Mouse (Mus musculus) liver, embryonic 16.5 days (tissue): ENCODE measurements around the gene Serpinf2. TPM values are rescaled to one million over a fixed set of nuclear protein-coding genes. Genes with fewer than 3 reads are reported as not detected.

Source experiments
- ATAC-seq: fragments of 200-750 bp; cut with Nextera tagmentation; 2 replicates; pipeline ENCODE4 v1.8.0; 2017; ENCODE audit warnings: low read depth, mild to moderate bottlenecking, moderate number of reproducible peaks, moderate library complexity
- H3K27ac ChIP-seq: fragments of 300-500 bp; sonication (generic); 2 replicates; pipeline ENCODE4 v1.5.1; 2014; ENCODE audit warnings: mild to moderate bottlenecking, low read length
- H3K27me3 ChIP-seq: fragments of 300-500 bp; sonication (generic); 2 replicates; pipeline ENCODE4 v1.6.1; 2014; ENCODE audit warnings: low read depth, low read length, mixed read lengths; ENCODE audit not compliant: control insufficient read depth, insufficient read depth
- H3K36me3 ChIP-seq: fragments of 300-500 bp; sonication (generic); 2 replicates; pipeline ENCODE4 v1.6.1; 2014; ENCODE audit warnings: mild to moderate bottlenecking; ENCODE audit not compliant: control insufficient read depth, insufficient read depth
- H3K4me1 ChIP-seq: fragments of 300-500 bp; sonication (generic); 2 replicates; pipeline ENCODE4 v1.6.1; 2014; ENCODE audit warnings: low read depth, low read length, mixed read lengths; ENCODE audit not compliant: control insufficient read depth
- H3K4me2 ChIP-seq: fragments of 300-500 bp; sonication (generic); 2 replicates; pipeline ENCODE4 v1.6.1; 2014; ENCODE audit warnings: low read depth, low read length, mixed read lengths
- H3K4me3 ChIP-seq: fragments of 300-500 bp; sonication (generic); 2 replicates; pipeline ENCODE4 v1.5.1; 2014; ENCODE audit warnings: low read depth, mild to moderate bottlenecking, low read length
- H3K9ac ChIP-seq: fragments of 300-500 bp; sonication (generic); 2 replicates; pipeline ENCODE4 v1.6.1; 2014; ENCODE audit warnings: low read depth, low read length
- H3K9me3 ChIP-seq: fragments of 300-500 bp; sonication (generic); replicated peaks from 2 replicates; pipeline ENCODE4 v1.6.1; 2016; ENCODE audit warnings: low read length; ENCODE audit not compliant: control insufficient read depth
- WGBS: fragments of 180-500 bp; shearing (Covaris S2); extraction: QIAGEN DNeasy Blood & Tissue Kit; methylation state at CpG from one replicate; pipeline ENCODE4 v1.1.7; 2014; ENCODE audit not compliant: insufficient replicate concordance; 5-methylcytosine and 5-hydroxymethylcytosine counted together
- polyA plus RNA-seq: library from polyadenylated mRNA; unstranded; fragments of >200 nt; fragmentation: Nextera tagmentation; extraction: Ambion mirVana; gene quantifications from 2 replicates; pipeline ENCODE4 v1.2.1, GENCODE M21; 2015

Serpinf2 gene
- polyA plus RNA-seq = 753 and 817 TPM in 2 replicates

DNA sequence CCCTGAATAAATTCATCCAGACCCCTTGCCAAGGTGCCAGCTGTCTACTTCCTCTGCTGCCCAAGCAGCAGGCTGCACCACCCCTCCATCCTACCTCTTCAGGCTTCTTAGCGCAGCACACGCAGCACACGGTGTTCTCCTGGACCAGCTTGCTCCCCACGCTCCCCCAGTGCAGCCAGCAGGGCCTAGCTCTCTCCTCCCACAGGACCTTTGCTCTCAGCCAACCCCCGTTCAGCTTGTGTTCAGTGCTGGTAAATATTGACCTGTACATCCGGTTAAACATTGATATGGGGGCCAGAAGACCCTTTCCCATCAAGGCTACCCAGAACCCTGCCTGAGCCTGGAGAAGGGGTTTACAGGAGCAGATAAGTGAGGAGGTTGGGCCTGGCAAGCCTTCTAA, at the start of gene Serpinf2:
Gene Serpinf2, minus strand, starts transcription at position 229 of the 400 bp plus-strand sequence.
- H3K4me3 ChIP-seq = peak within 1 kb of the TSS; percentile 47
- ATAC-seq = peak; percentile 71
- H3K9me3 ChIP-seq = 0 out of 2 replicates have a peak, but pooled peaks cover under 1% of the 10 kb centered on the region
- peaks cover 42% of the 10 kb centered on the region for H3K36me3 ChIP-seq
- 67% methylated on average over 6 of the region's 6 CpGs for WGBS
- peak within 1 kb of the TSS; percentile 69 for H3K27ac ChIP-seq
- peak within 1 kb of the TSS; percentile 44 for H3K9ac ChIP-seq
- H3K27me3 ChIP-seq = no peaks in the 10 kb centered on the region
- H3K4me2 ChIP-seq = peak within 1 kb of the TSS; percentile 14; the same call in 1 of the 2 replicates
- H3K4me1 ChIP-seq = peaks cover 5% of the 10 kb centered on the region

GRCm38 (mm10) chr11:75487496-75487895, 48.1 kb upstream of the Serpinf2 start:
- peaks cover 29% of the 10 kb centered on the region for H3K36me3 ChIP-seq

GRCm38 (mm10) chr11:75486601-75487285, 47.4 kb upstream of the Serpinf2 start, which contains the start of gene Prpf8:
Prpf8 (plus strand) TSS chr11:75486816.
- Histone ChIP-seq H3K4me2 (peak within 1 kb of the TSS; percentile 91), H3K9ac (peak within 1 kb of the TSS; percentile 93), H3K4me1 (peaks cover 12% of the 10 kb centered on the region), H3K4me3 (peak within 1 kb of the TSS; percentile 91), H3K27ac (peak within 1 kb of the TSS; percentile 68), H3K9me3 (no peaks in the 10 kb centered on the region), H3K36me3 (peaks cover 22% of the 10 kb centered on the region), H3K27me3 (no peaks in the 10 kb centered on the region; the same call in none of the 2 replicates)
- WGBS = under 1% methylated on average over 52 of the region's 52 CpGs
- ATAC-seq = peak; percentile 100

More at GRCm38 (mm10) chr11:75487496-75487895, 48.1 kb upstream of the Serpinf2 start:
- peaks cover 12% of the 10 kb centered on the region for H3K4me1 ChIP-seq
- 21% methylated on average over 6 of the region's 6 CpGs for WGBS
- H3K27ac ChIP-seq = no peak overlapping the region
- peak overlapping the region; percentile 93 for H3K9ac ChIP-seq
- peak overlapping the region; percentile 91 for H3K4me3 ChIP-seq
- no peak for ATAC-seq
- H3K27me3 ChIP-seq = no peaks in the 10 kb centered on the region; the same call in none of the 2 replicates
- H3K9me3 ChIP-seq = no peaks in the 10 kb centered on the region
- peak overlapping the region; percentile 91 for H3K4me2 ChIP-seq

GRCm38 (mm10) chr11:75486192-75486591, 46.8 kb upstream of the Serpinf2 start:
- peaks cover 16% of the 10 kb centered on the region for H3K36me3 ChIP-seq
- no peak overlapping the region for H3K9ac ChIP-seq
- H3K4me1 ChIP-seq = peaks cover 12% of the 10 kb centered on the region
- ATAC-seq = no peak
- H3K9me3 ChIP-seq = no peaks in the 10 kb centered on the region
- H3K27ac ChIP-seq = no peak overlapping the region
- no peak overlapping the region for H3K4me3 ChIP-seq
- H3K27me3 ChIP-seq = no peaks in the 10 kb centered on the region; the same call in none of the 2 replicates
- WGBS = 18% methylated on average over 3 of the region's 3 CpGs
- H3K4me2 ChIP-seq = no peak overlapping the region

DNA sequence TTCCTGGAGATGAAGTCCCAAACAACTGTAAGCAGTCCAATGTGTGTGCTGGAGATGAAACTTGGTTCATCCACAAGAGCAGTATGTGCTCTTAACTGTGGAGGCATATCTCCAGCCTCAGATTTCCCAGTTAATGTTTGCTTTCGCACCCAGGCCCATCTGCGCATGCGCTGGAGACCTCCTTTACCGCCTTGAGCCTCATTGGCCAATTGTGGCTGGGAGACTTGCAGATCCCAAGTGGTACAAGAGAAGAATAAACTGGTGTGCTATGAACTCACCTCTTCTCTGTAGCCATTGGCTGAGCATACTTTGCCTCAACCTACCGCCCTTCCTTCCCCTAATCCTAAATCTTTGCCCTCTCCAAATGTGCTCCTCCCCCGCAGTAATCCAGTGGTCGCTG, 34.0 kb upstream of the Serpinf2 start:
- no peak for ATAC-seq
- H3K36me3 ChIP-seq = no peaks in the 10 kb centered on the region
- no peaks in the 10 kb centered on the region for H3K27me3 ChIP-seq
- H3K27ac ChIP-seq = no peak overlapping the region
- H3K4me3 ChIP-seq = no peak overlapping the region
- no peak overlapping the region for H3K9ac ChIP-seq
- 73% methylated on average over 7 of the region's 7 CpGs for WGBS
- no peak overlapping the region for H3K4me2 ChIP-seq
- H3K4me1 ChIP-seq = peaks cover 17% of the 10 kb centered on the region
- no peaks in the 10 kb centered on the region for H3K9me3 ChIP-seq

GRCm38 (mm10) chr11:75472469-75473081, 33.2 kb upstream of the Serpinf2 start:
- H3K4me2 ChIP-seq = no peak overlapping the region
- H3K9ac ChIP-seq = 0 out of 2 replicates have a peak overlapping the region, but pooled peaks have one; percentile 14
- H3K9me3 ChIP-seq = no peaks in the 10 kb centered on the region
- ATAC-seq = peak; percentile 43; the same call in 1 of the 2 replicates
- H3K4me3 ChIP-seq = no peak overlapping the region
- no peaks in the 10 kb centered on the region for H3K36me3 ChIP-seq
- H3K27me3 ChIP-seq = no peaks in the 10 kb centered on the region
- WGBS = 33% methylated on average over 11 of the region's 11 CpGs
- H3K27ac ChIP-seq = no peak overlapping the region
- H3K4me1 ChIP-seq = peaks cover 25% of the 10 kb centered on the region

DNA sequence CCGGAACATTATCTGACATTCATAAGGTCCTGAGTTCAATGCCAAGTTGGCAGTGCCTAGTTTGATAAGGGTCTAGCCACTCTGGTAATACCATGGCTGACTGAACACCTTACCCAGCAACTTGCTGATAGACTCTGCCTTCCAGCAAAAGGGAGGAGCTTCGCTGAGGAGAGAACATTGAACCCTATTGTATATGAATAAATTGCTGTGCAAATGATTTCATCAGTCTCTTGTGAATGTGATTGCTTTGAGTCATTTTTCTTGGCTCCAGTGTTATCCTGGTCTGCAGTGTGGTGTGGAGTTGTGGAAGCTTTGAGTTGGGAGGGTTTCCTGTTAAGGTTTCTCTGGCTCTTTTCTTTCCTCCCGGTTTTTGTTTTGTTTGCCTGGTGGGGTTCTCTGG, 31.3 kb upstream of the Serpinf2 start:
- Histone ChIP-seq H3K27me3 (no peaks in the 10 kb centered on the region), H3K4me2 (no peak overlapping the region), H3K4me1 (peaks cover 31% of the 10 kb centered on the region), H3K36me3 (peaks cover 9% of the 10 kb centered on the region), H3K4me3 (no peak overlapping the region), H3K27ac (no peak overlapping the region), H3K9me3 (peaks cover 3% of the 10 kb centered on the region; the same call in 1 of the 2 replicates), H3K9ac (no peak overlapping the region)
- 57% methylated on average over 3 of the region's 3 CpGs for WGBS
- no peak for ATAC-seq

GRCm38 (mm10) chr11:75469261-75469660, 29.9 kb upstream of the Serpinf2 start:
- Histone ChIP-seq H3K4me2 (no peak overlapping the region), H3K9me3 (peaks cover 3% of the 10 kb centered on the region; the same call in 1 of the 2 replicates), H3K27me3 (no peaks in the 10 kb centered on the region), H3K36me3 (peaks cover 23% of the 10 kb centered on the region), H3K27ac (no peak overlapping the region), H3K9ac (no peak overlapping the region), H3K4me3 (no peak overlapping the region), H3K4me1 (peaks cover 35% of the 10 kb centered on the region)
- no peak for ATAC-seq
- WGBS = 79% methylated on average over 4 of the region's 4 CpGs
